Mouse (Mus musculus) heart, adult 2 months (tissue): Measurements from ENCODE around the gene Cdh16.

Source experiments
- CTCF ChIP-seq: fragments of 200-600 bp; IDR thresholded peaks from 2 replicates; pipeline ENCODE4 v1.8.1; 2022; ENCODE audit warnings: antibody characterized with exemption, mild to moderate bottlenecking, moderate library complexity
- POLR2A ChIP-seq: fragments of 200-500 bp; IDR thresholded peaks from 2 replicates; pipeline ENCODE4 v1.6.1; 2011; ENCODE audit warnings: mild to moderate bottlenecking, low read depth, low read length, control low read depth; ENCODE audit not compliant: insufficient read depth

DNA sequence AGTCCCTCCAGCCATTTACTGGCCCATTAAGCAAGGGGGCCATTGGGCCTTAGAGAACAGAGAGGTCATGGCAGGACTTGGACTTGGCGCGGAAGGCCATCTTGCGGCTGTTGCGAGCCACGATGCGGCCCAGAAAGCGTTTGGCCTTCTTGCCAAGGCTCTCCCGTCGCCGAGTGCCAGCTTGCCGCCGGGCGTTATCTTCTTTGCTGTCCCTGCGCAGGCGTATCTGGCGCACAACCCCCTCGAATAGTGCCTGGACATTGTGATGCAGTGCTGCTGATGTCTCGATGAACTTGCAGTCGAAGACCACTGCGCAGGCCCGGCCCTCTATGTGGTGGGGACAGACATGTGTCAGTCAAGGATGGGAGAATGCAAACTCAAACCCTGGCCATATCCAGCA lies 4.2 kb upstream of the Cdh16 start:
- TF ChIP-seq CTCF, result no peak
- peak; percentile 43; the same call in 1 of the 2 replicates for TF ChIP-seq POLR2A
